In the genomic region with DNA sequence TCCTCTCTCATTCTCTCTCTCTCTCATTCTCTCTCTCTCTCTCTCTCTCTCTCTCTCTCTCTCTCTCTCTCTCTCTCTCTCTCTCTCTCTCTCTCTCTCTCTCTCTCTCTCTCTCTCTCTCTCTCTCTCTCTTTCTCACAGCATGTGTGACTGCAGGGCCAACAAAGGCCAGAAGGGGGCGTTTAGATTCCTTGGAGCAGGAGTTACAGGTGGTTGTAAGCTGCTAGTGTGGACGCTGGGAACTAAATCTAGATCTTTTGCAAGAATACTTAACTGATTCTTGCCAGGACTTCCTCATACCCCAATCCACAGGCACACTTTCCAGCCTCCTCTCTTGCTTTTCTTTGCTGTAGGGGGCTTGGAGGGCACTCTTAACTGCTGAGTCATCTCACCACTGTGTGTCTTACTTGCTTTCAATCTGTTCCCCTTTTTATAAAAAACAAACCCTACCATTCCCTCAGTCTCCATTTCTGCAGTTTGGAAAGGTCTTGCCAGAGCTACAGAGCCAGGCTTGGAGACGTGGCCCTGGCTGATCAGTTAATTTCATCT, we compare ENCODE assay signal across 17 mouse cellular contexts.
A peak's percentile ranks its signal among the peaks of the same experiment; 100 is the strongest.
DNase-seq lines count a peak whose midpoint lies in the region; ATAC-seq and TF ChIP-seq lines count a peak whose summit lies in the region.
"Had no signal": no experiment of that assay in that cellular context is flagged by ENCODE, and none has a peak within 500 bp of the region (broad histone marks: within the 10 kb centered on the region; RNA-seq: fewer than 3 reads in every experiment).

No protein-coding gene starts in this region.

- no peaks in the 10 kb centered on the region for H3K9me3 ChIP-seq in kidney, postnatal 0 days (replicated peaks; ENCODE audit: low read length)
- H3K9me3 ChIP-seq in CH12.LX (replicated peaks; ENCODE audit: low read length): peaks cover 6% of the 10 kb centered on the region
- no peaks in the 10 kb centered on the region for H3K9me3 ChIP-seq in hindbrain, embryonic 13.5 days
- H3K9me3 ChIP-seq: forebrain, embryonic 15.5 days had no signal

- no peak for TF ChIP-seq POLR2A in kidney, adult 2 months (IDR thresholded peaks at IDR 0.05; ENCODE audit: low read depth, low read length)
- no peak for TF ChIP-seq POLR2A in CH12.LX (IDR thresholded peaks at IDR 0.05; ENCODE audit: low read depth, low read length)
- TF ChIP-seq POLR2A in bone marrow, adult 2 months (IDR thresholded peaks at IDR 0.05; ENCODE audit: borderline replicate concordance, control insufficient read depth, low read depth, low read length): no peak

- no peaks in the 10 kb centered on the region; the same call in 1 of the 2 replicates for H3K4me1 ChIP-seq in kidney, postnatal 0 days (replicated peaks; ENCODE audit: insufficient read depth, low read length)
- no peaks in the 10 kb centered on the region for H3K4me1 ChIP-seq in kidney, adult 2 months (ENCODE audit: control insufficient read depth, insufficient read depth, low read length)
- peaks cover 0 to 4% of the 10 kb centered on the region in 2 experiments; a peak in 1 of 4 replicates for H3K4me1 ChIP-seq in CH12.LX (ENCODE audit: control insufficient read depth in 1 of 2, insufficient read depth in 2 of 2)
- H3K4me1 ChIP-seq in bone marrow, adult 2 months (ENCODE audit: control insufficient read depth, insufficient read depth, low read length): peaks cover 6% of the 10 kb centered on the region; the same call in 1 of the 2 replicates
- H3K4me1 ChIP-seq in hindbrain, embryonic 13.5 days (replicated peaks): no peaks in the 10 kb centered on the region
- H3K4me1 ChIP-seq: forebrain, embryonic 15.5 days; heart, embryonic 13.5 days; midbrain, embryonic 12.5 days had no signal

- H3K4me2 ChIP-seq in kidney, postnatal 0 days (ENCODE audit: low read length): no peak overlapping the region
- no peak overlapping the region for H3K4me2 ChIP-seq in CH12.LX (ENCODE audit: insufficient read depth, low read depth, poor library complexity, severe bottlenecking)
- no peak overlapping the region for H3K4me2 ChIP-seq in hindbrain, embryonic 13.5 days
- H3K4me2 ChIP-seq: forebrain, embryonic 15.5 days; heart, embryonic 13.5 days; midbrain, embryonic 12.5 days had no signal

- H3K27me3 ChIP-seq in kidney, postnatal 0 days (ENCODE audit: insufficient read depth, low read length): no peaks in the 10 kb centered on the region
- no peaks in the 10 kb centered on the region for H3K27me3 ChIP-seq in kidney, adult 2 months (replicated peaks; ENCODE audit: control insufficient read depth, insufficient read depth, low read length)
- no peaks in the 10 kb centered on the region for H3K27me3 ChIP-seq in CH12.LX (replicated peaks)
- H3K27me3 ChIP-seq in hindbrain, embryonic 13.5 days: no peaks in the 10 kb centered on the region
- H3K27me3 ChIP-seq: forebrain, embryonic 15.5 days; heart, embryonic 13.5 days; midbrain, embryonic 12.5 days had no signal

- dilution Hi-C loops in CH12.LX (cut with MboI; ENCODE audit: extremely low pct_ligation_motif_present, extremely low pct_unique_long_range_greater_than_20kb, low sequenced_read_pairs): no loop called here

- WGBS in kidney, postnatal 0 days: 74% methylated on average over 3 of the region's 3 CpGs
- WGBS in kidney, adult 2 months: 71% methylated on average over 3 of the region's 3 CpGs
- WGBS in bone marrow, adult 2 months: 18% methylated on average over 3 of the region's 3 CpGs
- WGBS in hindbrain, embryonic 13.5 days: 70% methylated on average over 3 of the region's 3 CpGs

- in situ Hi-C loops in CH12.LX (cut with MboI; ENCODE audit: low pct_ligation_motif_present, low pct_unique_long_range_greater_than_20kb, low sequenced_read_pairs): no loop called here

- no peak for DNase-seq in kidney, postnatal 0 days (ENCODE audit: low spot score)
- DNase-seq in kidney, adult 2 months: no peak
- no peak for DNase-seq in CH12.LX (ENCODE audit: extremely low read depth)
- no peak for DNase-seq in adrenal gland, adult 8-10 months
- DNase-seq: cerebellum, postnatal 36 days; heart, postnatal 4 days; layer of hippocampus, postnatal 36 days; lung, postnatal 10 days; right cerebral cortex, postnatal 14 days; thymus, postnatal 25 days had no signal

- no peak for TF ChIP-seq RAD21 in CH12.LX (IDR thresholded peaks at IDR 0.05; ENCODE audit: low read depth, low read length)

- no peak overlapping the region for H3K4me3 ChIP-seq in kidney, postnatal 0 days (replicated peaks; ENCODE audit: low read depth, low read length)
- no peak overlapping the region for H3K4me3 ChIP-seq in kidney, adult 2 months (ENCODE audit: insufficient read depth, low read depth, low read length)
- H3K4me3 ChIP-seq in CH12.LX (replicated peaks in 1 of 3; ENCODE audit: low read depth in 2 of 3, low read length in 2 of 3, poor library complexity in 1 of 3): no peak overlapping the region
- no peak overlapping the region for H3K4me3 ChIP-seq in bone marrow, adult 2 months (replicated peaks; ENCODE audit: control insufficient read depth, low read depth, low read length)
- no peak overlapping the region for H3K4me3 ChIP-seq in hindbrain, embryonic 13.5 days
- H3K4me3 ChIP-seq: embryonic facial prominence, embryonic 10.5 days; forebrain, embryonic 15.5 days; heart, embryonic 13.5 days; midbrain, embryonic 12.5 days had no signal

- 0 out of 2 replicates have a peak, but pooled peaks have one; percentile 7 for TF ChIP-seq CTCF in kidney, postnatal 0 days (IDR thresholded peaks at IDR 0.05; ENCODE audit: low read depth)
- TF ChIP-seq CTCF in kidney, adult 2 months (conservative IDR thresholded peaks at IDR 0.05; ENCODE audit: insufficient read depth, insufficient read length, low read depth, low read length): no peak
- TF ChIP-seq CTCF in CH12.LX (conservative IDR thresholded peaks at IDR 0.05 in 1 of 2, IDR thresholded peaks at IDR 0.05 in 1 of 2; ENCODE audit: low read depth in 2 of 2, low read length in 2 of 2): peak in 1 of 2 experiments; percentile 12; a peak in 1 of 4 replicates
- peak; percentile 6; the same call in 1 of the 2 replicates for TF ChIP-seq CTCF in bone marrow, adult 2 months (IDR thresholded peaks at IDR 0.05; ENCODE audit: control insufficient read depth, insufficient read depth, low read length)

- ATAC-seq in kidney, postnatal 0 days (replicated peaks; ENCODE audit: low FRiP score, low read depth): no peak
- ATAC-seq in megakaryocyte progenitor cell, adult 5-6 weeks (replicated peaks; ENCODE audit: poor library complexity): peak; percentile 91
- ATAC-seq in hindbrain, embryonic 13.5 days (ENCODE audit: low FRiP score): no peak
- ATAC-seq: forebrain, embryonic 15.5 days had no signal

- no peak overlapping the region for H3K9ac ChIP-seq in kidney, postnatal 0 days (ENCODE audit: low read depth, low read length)
- H3K9ac ChIP-seq in CH12.LX (ENCODE audit: insufficient read depth, low read depth): no peak overlapping the region
- H3K9ac ChIP-seq in hindbrain, embryonic 13.5 days: no peak overlapping the region
- H3K9ac ChIP-seq: forebrain, embryonic 15.5 days; heart, embryonic 13.5 days; midbrain, embryonic 12.5 days had no signal

- H3K27ac ChIP-seq in kidney, postnatal 0 days: no peak overlapping the region
- H3K27ac ChIP-seq in kidney, adult 2 months (ENCODE audit: insufficient read depth, low read depth, low read length): no peak overlapping the region
- H3K27ac ChIP-seq in CH12.LX (ENCODE audit: insufficient read depth, low read depth): no peak overlapping the region
- H3K27ac ChIP-seq in bone marrow, adult 2 months (ENCODE audit: control insufficient read depth, insufficient read depth, low read depth, low read length, poor library complexity): peak overlapping the region; percentile 15; the same call in 1 of the 2 replicates
- no peak overlapping the region for H3K27ac ChIP-seq in hindbrain, embryonic 13.5 days
- H3K27ac ChIP-seq: embryonic facial prominence, embryonic 10.5 days; forebrain, embryonic 15.5 days; heart, embryonic 13.5 days; midbrain, embryonic 12.5 days had no signal

- no peaks in the 10 kb centered on the region for H3K36me3 ChIP-seq in kidney, postnatal 0 days (ENCODE audit: insufficient read depth, low read length)
- H3K36me3 ChIP-seq in kidney, adult 2 months (ENCODE audit: control insufficient read depth, insufficient read depth, low read length): no peaks in the 10 kb centered on the region
- H3K36me3 ChIP-seq in CH12.LX (replicated peaks in 1 of 2; ENCODE audit: control insufficient read depth in 1 of 2, insufficient read depth in 1 of 2, low read length in 1 of 2): no peaks in the 10 kb centered on the region
- no peaks in the 10 kb centered on the region for H3K36me3 ChIP-seq in hindbrain, embryonic 13.5 days
- H3K36me3 ChIP-seq: embryonic facial prominence, embryonic 10.5 days; forebrain, embryonic 15.5 days; heart, embryonic 13.5 days; midbrain, embryonic 12.5 days had no signal

- no peaks in the 10 kb centered on the region for H3K79me2 ChIP-seq in CH12.LX (replicated peaks; ENCODE audit: control insufficient read depth, extremely low read depth, insufficient read depth, poor library complexity, severe bottlenecking)

- no peak for TF ChIP-seq EP300 in CH12.LX (IDR thresholded peaks at IDR 0.05; ENCODE audit: low read length)

TF ChIP-seq in CH12.LX, 34 proteins besides CTCF, POLR2A, EP300 and RAD21:
- peak; percentile 9; the same call in 1 of the 2 replicates for TF ChIP-seq SMC3 (IDR thresholded peaks at IDR 0.05; ENCODE audit: low read depth, low read length)
- TF ChIP-seq IRF4 (IDR thresholded peaks at IDR 0.05; ENCODE audit: low read depth, low read length): no peak
